In genomic region chr14:11554306-11555041, GRCm38 (mm10) we compare ENCODE assay signal across 8 mouse cellular contexts. TPM values are rescaled to one million over a fixed set of nuclear protein-coding genes. Genes with fewer than 3 reads are reported as not detected.
DNase-seq lines count a peak whose midpoint lies in the region; ATAC-seq and TF ChIP-seq lines count a peak whose summit lies in the region.

No protein-coding gene starts in this region.

- peaks cover 20% of the 10 kb centered on the region for H3K4me1 ChIP-seq in intestine, embryonic 14.5 days (replicated peaks; ENCODE audit: control insufficient read depth, insufficient read depth, low read length)
- H3K4me1 ChIP-seq in small intestine, adult 2 months (ENCODE audit: control insufficient read depth, insufficient read depth, insufficient read length, low read length), result peaks cover 2% of the 10 kb centered on the region; the same call in 1 of the 2 replicates

- peak; percentile 43 for DNase-seq in adrenal gland, adult 8-10 months
- peak; percentile 80 for DNase-seq in embryo, embryonic 10.5 days (ENCODE audit: low spot score)
- peak; percentile 70 for DNase-seq in gastrocnemius, postnatal 14 days
- no peak for DNase-seq in intestine, embryonic 14.5 days (ENCODE audit: low spot score)
- peak; percentile 46 to 50 for DNase-seq in left cerebral cortex, postnatal 14 days (ENCODE audit: low spot score in 2 of 2)
- peak; percentile 66 for DNase-seq in mesoderm, embryonic 11.5 days (ENCODE audit: low read depth, low spot score)
- no peak for DNase-seq in natural killer cell, adult 2 months (ENCODE audit: low spot score in 2 of 2)

- no peaks in the 10 kb centered on the region for H3K36me3 ChIP-seq in intestine, embryonic 14.5 days (ENCODE audit: control insufficient read depth, insufficient read depth, low read length)
- no peaks in the 10 kb centered on the region for H3K36me3 ChIP-seq in small intestine, adult 2 months (ENCODE audit: control insufficient read depth, insufficient read depth, low read length)

- under 1% methylated on average over 46 of the region's 46 CpGs for WGBS in intestine, embryonic 14.5 days
- under 1% methylated on average over 46 of the region's 46 CpGs for WGBS in small intestine, adult 2 months

- peak overlapping the region; percentile 95 for H3K4me2 ChIP-seq in intestine, embryonic 14.5 days (ENCODE audit: low read length)

- H3K4me3 ChIP-seq in intestine, embryonic 14.5 days (ENCODE audit: low read depth, low read length), result peak overlapping the region; percentile 78
- H3K4me3 ChIP-seq in small intestine, adult 2 months (ENCODE audit: low read depth, low read length), result peak overlapping the region; percentile 67

- ATAC-seq in intestine, embryonic 14.5 days (replicated peaks; ENCODE audit: low FRiP score, low TSS enrichment, low read depth), result peak; percentile 21; the same call in 1 of the 2 replicates

- H3K9me3 ChIP-seq in intestine, embryonic 14.5 days (ENCODE audit: control insufficient read depth, low read length), result no peaks in the 10 kb centered on the region

- TF ChIP-seq CTCF in small intestine, adult 2 months (IDR thresholded peaks at IDR 0.05; ENCODE audit: extremely low read depth, insufficient read length, insufficient replicate concordance, low read depth, low read length), result no peak

- peak overlapping the region; percentile 98 for H3K27ac ChIP-seq in intestine, embryonic 14.5 days (ENCODE audit: low read depth)
- peak overlapping the region; percentile 71 for H3K27ac ChIP-seq in small intestine, adult 2 months (ENCODE audit: insufficient read depth, low read depth, low read length)

- intact Hi-C loops in gastrocnemius, postnatal 14 days (cut with DNase I; ENCODE audit: low total_unique reads), result loop anchor here (10.0 kb wide), 1 partner anchor 590 kb away; no protein-coding TSS in a partner anchor
- intact Hi-C loops in left cerebral cortex, postnatal 14 days (cut with DNase I), result loop anchor here (5.0 to 10.0 kb wide), 4 partner anchors 258 to 588 kb away; no protein-coding TSS in a partner anchor

- peak overlapping the region; percentile 92 for H3K9ac ChIP-seq in intestine, embryonic 14.5 days (ENCODE audit: low read length)

- H3K27me3 ChIP-seq in intestine, embryonic 14.5 days (replicated peaks; ENCODE audit: control insufficient read depth, insufficient read depth, low read length), result no peaks in the 10 kb centered on the region
- no peaks in the 10 kb centered on the region for H3K27me3 ChIP-seq in small intestine, adult 2 months (ENCODE audit: control insufficient read depth, insufficient read depth, low read length)

- no peak for TF ChIP-seq POLR2A in small intestine, adult 2 months (IDR thresholded peaks at IDR 0.05; ENCODE audit: low read depth, low read length)

RNA-seq across cellular contexts. Expression of gene Ptprg, which starts 1.1 kb away (rescaled TPM):
- 100 to 1,000 TPM in 3 of 4 experiments, 10 to 100 TPM in 1; 96.2 to 135 (median 118) TPM for total RNA-seq in adrenal gland, adult 8-10 months (2022)
- total RNA-seq in gastrocnemius, postnatal 14 days (2021), result 10 to 100 TPM; 31.2 to 34.5 TPM
- polyA plus RNA-seq in intestine, embryonic 14.5 days (2014; fragmentation: Nextera tagmentation; extraction: Ambion mirVana), result 25.1 and 25.8 TPM in 2 replicates
- total RNA-seq in left cerebral cortex, postnatal 14 days (2021), result 100 to 1,000 TPM; 123 TPM
- 7.4 and 21.7 TPM in 2 replicates for polyA plus RNA-seq in small intestine, adult 2 months (2012; rRNA removed)

Comparison
In these comparisons a context has a peak if more than half of its experiments do, and no peak if none do; other contexts are left out.
1. DNase-seq: peak in adrenal gland, adult 8-10 months (single experiment), embryo, embryonic 10.5 days (single experiment), gastrocnemius, postnatal 14 days (single experiment), left cerebral cortex, postnatal 14 days (2 of 2) and mesoderm, embryonic 11.5 days (single experiment); none in intestine, embryonic 14.5 days (single experiment) and natural killer cell, adult 2 months (0 of 2).